In genomic region chr13:14063942-14064271, GRCm38 (mm10) we compare ENCODE assay signal across 8 mouse cellular contexts. TPM values are rescaled to one million over a fixed set of nuclear protein-coding genes. Genes with fewer than 3 reads are reported as not detected.
DNase-seq lines count a peak whose midpoint lies in the region; ATAC-seq and TF ChIP-seq lines count a peak whose summit lies in the region.

No protein-coding gene starts in this region.

- DNase-seq in kidney, postnatal 0 days (ENCODE audit: low spot score) = peak; percentile 75
- DNase-seq in kidney, postnatal 36 days = no peak
- no peak for DNase-seq in spleen, adult 12 weeks (ENCODE audit: low spot score)
- no peak for DNase-seq in natural killer cell, adult 2 months (ENCODE audit: low spot score in 2 of 2)
- no peak for DNase-seq in adrenal gland, postnatal 4 days (ENCODE audit: low spot score in 2 of 2)

- H3K4me1 ChIP-seq in kidney, postnatal 0 days (replicated peaks; ENCODE audit: insufficient read depth, low read length) = peaks cover 5% of the 10 kb centered on the region; the same call in 1 of the 2 replicates
- no peaks in the 10 kb centered on the region for H3K4me1 ChIP-seq in cortical plate, adult 2 months (ENCODE audit: control insufficient read depth, insufficient read depth, low read length)
- H3K4me1 ChIP-seq in hindbrain, embryonic 15.5 days (replicated peaks) = peaks cover 54% of the 10 kb centered on the region
- peaks cover 47% of the 10 kb centered on the region for H3K4me1 ChIP-seq in midbrain, embryonic 15.5 days

- no peaks in the 10 kb centered on the region for H3K36me3 ChIP-seq in kidney, postnatal 0 days (ENCODE audit: insufficient read depth, low read length)
- peaks cover 7% of the 10 kb centered on the region for H3K36me3 ChIP-seq in hindbrain, embryonic 15.5 days
- H3K36me3 ChIP-seq in midbrain, embryonic 15.5 days (replicated peaks) = 0 out of 2 replicates have a peak, but pooled peaks cover 3% of the 10 kb centered on the region

- no peaks in the 10 kb centered on the region for H3K27me3 ChIP-seq in kidney, postnatal 0 days (ENCODE audit: insufficient read depth, low read length)
- H3K27me3 ChIP-seq in hindbrain, embryonic 15.5 days = no peaks in the 10 kb centered on the region
- H3K27me3 ChIP-seq in midbrain, embryonic 15.5 days (replicated peaks) = no peaks in the 10 kb centered on the region

- H3K9me3 ChIP-seq in kidney, postnatal 0 days (replicated peaks; ENCODE audit: low read length) = no peaks in the 10 kb centered on the region
- no peaks in the 10 kb centered on the region for H3K9me3 ChIP-seq in hindbrain, embryonic 15.5 days
- no peaks in the 10 kb centered on the region for H3K9me3 ChIP-seq in midbrain, embryonic 15.5 days

- TF ChIP-seq CTCF in kidney, postnatal 0 days (IDR thresholded peaks at IDR 0.05; ENCODE audit: low read depth) = no peak
- TF ChIP-seq CTCF in cortical plate, adult 2 months (IDR thresholded peaks at IDR 0.05; ENCODE audit: extremely low read depth, insufficient read depth, low read length) = no peak

- peak; percentile 40 for ATAC-seq in kidney, postnatal 0 days (replicated peaks; ENCODE audit: low FRiP score, low read depth)
- ATAC-seq in hindbrain, embryonic 15.5 days (ENCODE audit: low FRiP score, low read depth) = no peak; the same call in 1 of the 2 replicates
- peak; percentile 44 for ATAC-seq in midbrain, embryonic 15.5 days (replicated peaks)

- under 1% methylated on average over 28 of the region's 31 CpGs for WGBS in kidney, postnatal 0 days
- WGBS in hindbrain, embryonic 15.5 days = 0% methylated on average over 21 of the region's 31 CpGs
- WGBS in midbrain, embryonic 15.5 days = 1% methylated on average over 20 of the region's 31 CpGs

- H3K9ac ChIP-seq in kidney, postnatal 0 days (ENCODE audit: low read depth, low read length) = peak overlapping the region; percentile 98
- peak overlapping the region; percentile 89 for H3K9ac ChIP-seq in hindbrain, embryonic 15.5 days
- peak overlapping the region; percentile 97 for H3K9ac ChIP-seq in midbrain, embryonic 15.5 days

- no peak for TF ChIP-seq POLR2A in cortical plate, adult 2 months (IDR thresholded peaks at IDR 0.05; ENCODE audit: extremely low read depth, insufficient read depth, low read length)

- peak overlapping the region; percentile 98 for H3K27ac ChIP-seq in kidney, postnatal 0 days
- H3K27ac ChIP-seq in cortical plate, adult 2 months (ENCODE audit: insufficient read depth, low read length) = peak overlapping the region; percentile 51
- H3K27ac ChIP-seq in hindbrain, embryonic 15.5 days (replicated peaks) = peak overlapping the region; percentile 93
- H3K27ac ChIP-seq in midbrain, embryonic 15.5 days = peak overlapping the region; percentile 93

- peak overlapping the region; percentile 77 for H3K4me2 ChIP-seq in kidney, postnatal 0 days (ENCODE audit: low read length)
- peak overlapping the region; percentile 60 for H3K4me2 ChIP-seq in hindbrain, embryonic 15.5 days
- H3K4me2 ChIP-seq in midbrain, embryonic 15.5 days = peak overlapping the region; percentile 66

- peak overlapping the region; percentile 99 for H3K4me3 ChIP-seq in kidney, postnatal 0 days (replicated peaks; ENCODE audit: low read depth, low read length)
- peak overlapping the region; percentile 77 for H3K4me3 ChIP-seq in cortical plate, adult 2 months (ENCODE audit: insufficient read depth, low read length)
- H3K4me3 ChIP-seq in hindbrain, embryonic 15.5 days = peak overlapping the region; percentile 91
- H3K4me3 ChIP-seq in midbrain, embryonic 15.5 days = peak overlapping the region; percentile 100

RNA-seq across cellular contexts. Expression of gene Ggps1, which starts 0.6 kb away (rescaled TPM):
- polyA plus RNA-seq in kidney, postnatal 0 days (2015; fragmentation: Nextera tagmentation; extraction: Ambion mirVana) = 48.0 TPM in 2 replicates
- polyA plus RNA-seq in cortical plate, adult 2 months (2012; rRNA removed) = 47.4 and 51.0 TPM in 2 replicates
- polyA plus RNA-seq in hindbrain, embryonic 15.5 days (2015; fragmentation: Nextera tagmentation; extraction: Ambion mirVana) = 71.2 and 72.3 TPM in 2 replicates
- 69.7 and 70.9 TPM in 2 replicates for polyA plus RNA-seq in midbrain, embryonic 15.5 days (2015; fragmentation: Nextera tagmentation; extraction: Ambion mirVana)
- total RNA-seq in adrenal gland, postnatal 4 days (2021) = 10 to 100 TPM; 41.8 to 45.9 TPM

RNA-seq across cellular contexts. Expression of gene Arid4b, which starts 0.9 kb away (rescaled TPM):
- 48.4 and 52.7 TPM in 2 replicates for polyA plus RNA-seq in kidney, postnatal 0 days (2015; fragmentation: Nextera tagmentation; extraction: Ambion mirVana)
- 26.3 and 29.2 TPM in 2 replicates for polyA plus RNA-seq in cortical plate, adult 2 months (2012; rRNA removed)
- 62.7 and 74.7 TPM in 2 replicates for polyA plus RNA-seq in hindbrain, embryonic 15.5 days (2015; fragmentation: Nextera tagmentation; extraction: Ambion mirVana)
- 77.7 and 81.1 TPM in 2 replicates for polyA plus RNA-seq in midbrain, embryonic 15.5 days (2015; fragmentation: Nextera tagmentation; extraction: Ambion mirVana)
- 10 to 100 TPM; 42.0 to 45.9 TPM for total RNA-seq in adrenal gland, postnatal 4 days (2021)

RNA-seq across cellular contexts. Expression of gene Tbce, which starts 24.5 kb away (rescaled TPM):
- polyA plus RNA-seq in kidney, postnatal 0 days (2015; fragmentation: Nextera tagmentation; extraction: Ambion mirVana) = 48.0 and 53.7 TPM in 2 replicates
- polyA plus RNA-seq in cortical plate, adult 2 months (2012; rRNA removed) = 178 and 208 TPM in 2 replicates
- 101 and 102 TPM in 2 replicates for polyA plus RNA-seq in hindbrain, embryonic 15.5 days (2015; fragmentation: Nextera tagmentation; extraction: Ambion mirVana)
- 100 and 113 TPM in 2 replicates for polyA plus RNA-seq in midbrain, embryonic 15.5 days (2015; fragmentation: Nextera tagmentation; extraction: Ambion mirVana)
- total RNA-seq in adrenal gland, postnatal 4 days (2021) = 10 to 100 TPM; 62.0 to 63.5 TPM
